Mouse (Mus musculus): ENCODE data around the gene Prr7. TPM values are rescaled to one million over a fixed set of nuclear protein-coding genes. Genes with fewer than 3 reads are reported as not detected.

The Prr7 gene
- total RNA-seq, 2 experiments from 2014 or later, result 2.1 to 2.5 TPM

- DNase-seq, result no peak
Measured at GRCm38 (mm10) chr13:55448131-55448530, 15.9 kb upstream of the Prr7 start.

- DNase-seq, result no peak
Measured at GRCm38 (mm10) chr13:55449205-55449604, 14.9 kb upstream of the Prr7 start.

DNA sequence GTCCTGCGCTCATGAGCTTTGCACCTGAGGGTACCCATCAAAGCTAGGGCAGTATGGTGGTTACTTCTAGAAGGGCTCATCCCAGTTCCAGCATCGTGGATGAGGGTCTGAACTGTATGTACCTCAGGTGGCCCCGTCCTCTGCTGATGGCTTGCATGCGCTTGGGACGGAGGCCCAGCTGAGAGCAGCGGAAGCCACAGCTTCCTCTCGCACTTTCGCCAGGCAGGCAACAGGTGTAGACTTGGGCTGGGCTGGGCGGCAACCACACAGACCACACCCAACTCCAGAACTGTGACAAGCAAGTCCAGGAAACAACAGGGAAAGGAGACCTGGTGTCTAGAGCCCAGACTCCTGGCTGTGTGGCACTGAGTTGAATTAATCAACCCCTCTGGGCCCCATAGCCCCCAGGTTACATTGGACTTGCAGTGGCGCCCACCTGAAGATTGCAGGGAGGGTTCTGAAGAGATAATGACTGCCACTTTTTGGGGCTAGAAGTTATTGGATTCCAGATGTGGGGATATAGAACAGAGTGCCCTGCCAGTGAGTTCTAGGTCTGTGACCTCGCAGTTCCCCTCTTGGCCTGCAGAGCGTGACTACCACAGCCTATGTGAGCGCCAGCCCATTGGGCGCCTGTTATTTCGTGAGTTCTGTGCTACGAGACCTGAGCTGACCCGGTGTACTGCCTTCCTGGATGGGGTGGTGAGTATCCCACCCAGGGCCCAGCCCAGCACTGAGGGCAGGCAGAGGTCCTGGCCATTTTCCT lies 14.2 kb upstream of the Prr7 start:
- DNase-seq, result no peak

- peak; percentile 87 for DNase-seq
Measured at GRCm38 (mm10) chr13:55450511-55450980, 13.5 kb upstream of the Prr7 start.

DNA sequence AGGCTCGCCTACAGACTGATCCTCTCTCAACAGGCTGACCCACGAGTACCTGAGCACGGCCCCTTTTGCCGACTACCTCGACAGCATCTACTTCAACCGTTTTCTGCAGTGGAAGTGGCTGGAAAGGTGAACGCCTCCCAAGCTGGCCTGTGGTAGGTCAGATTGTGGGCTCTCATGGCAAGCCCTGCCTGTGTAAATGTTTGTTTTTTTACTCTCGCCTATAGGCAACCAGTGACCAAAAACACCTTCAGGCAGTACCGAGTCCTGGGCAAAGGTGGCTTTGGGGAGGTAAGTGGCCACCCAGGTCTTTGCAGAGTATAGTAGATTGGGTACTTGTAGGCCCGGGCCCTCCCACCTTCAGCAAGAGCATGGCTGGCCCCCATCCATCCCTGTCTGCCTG lies 12.8 kb upstream of the Prr7 start:
- no peak for DNase-seq

- no peak for DNase-seq
Measured at GRCm38 (mm10) chr13:55451785-55452549, 12.1 kb upstream of the Prr7 start.

- no peak for DNase-seq
Measured at GRCm38 (mm10) chr13:55462965-55463364, 1.1 kb upstream of the Prr7 start.

DNA sequence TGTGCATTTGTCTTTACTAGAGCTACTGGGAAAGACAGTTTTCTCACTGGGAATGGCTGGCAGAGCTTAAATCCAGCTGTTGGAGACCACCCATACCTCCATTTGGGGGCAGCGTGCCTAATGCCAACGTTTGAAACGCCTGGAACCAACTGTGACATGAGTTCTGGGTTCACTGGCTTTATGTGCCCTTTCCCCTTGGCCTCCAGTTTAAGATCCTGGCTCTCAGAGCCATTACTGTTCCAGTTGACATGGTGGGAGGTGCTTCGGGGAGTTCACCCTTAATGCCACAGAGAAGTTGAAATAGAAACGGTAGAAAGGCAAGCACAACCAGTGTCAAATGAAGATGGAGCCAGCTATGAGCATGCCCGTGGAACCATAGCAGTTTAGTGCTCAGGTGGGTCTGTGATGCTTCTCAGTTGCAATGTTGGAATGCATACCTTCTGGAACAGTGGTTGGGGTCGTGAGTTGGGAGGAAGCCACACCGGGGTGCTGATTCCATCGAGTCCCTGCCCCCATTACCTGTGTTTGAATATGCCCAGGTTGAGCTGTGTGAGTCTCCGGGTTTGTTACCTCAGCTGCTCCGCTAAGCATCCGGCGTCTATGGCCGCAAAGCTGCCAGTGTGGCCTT lies 554 bp upstream of the Prr7 start:
- no peak for DNase-seq

GRCm38 (mm10) chr13:55465184-55465583 lies 1.1 kb downstream of the Prr7 start:
- DNase-seq, result no peak

DNA sequence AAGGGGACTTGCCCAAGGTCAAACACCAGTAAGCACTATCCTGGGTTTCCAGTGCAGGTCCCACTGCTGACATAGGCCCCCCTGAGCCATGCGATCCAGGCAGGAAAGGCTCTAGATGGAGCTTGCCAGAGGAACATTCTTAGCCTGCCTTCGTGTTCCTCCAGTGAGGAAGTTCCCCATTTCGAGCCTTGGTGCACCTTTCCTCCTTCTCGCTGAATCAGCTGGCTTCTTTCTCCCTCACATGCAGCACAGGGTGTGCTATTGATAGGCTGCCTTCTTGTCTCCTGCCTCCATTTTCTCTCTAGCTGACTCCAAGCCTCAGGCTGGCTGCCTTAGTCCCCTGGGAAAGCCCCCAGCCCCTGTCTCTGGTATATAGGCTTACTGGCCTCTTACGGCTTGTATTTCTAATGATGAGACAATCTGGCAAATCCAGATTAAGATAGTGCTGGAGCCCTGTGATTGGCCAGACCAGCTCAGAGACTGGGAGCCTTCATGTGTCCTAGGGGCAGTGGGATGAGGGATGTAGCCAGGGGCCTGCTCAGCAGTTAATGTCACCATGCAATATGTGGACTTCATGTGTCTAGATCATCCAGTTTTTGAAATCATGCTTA lies 1.9 kb downstream of the Prr7 start:
- no peak for DNase-seq

- peak; percentile 63 for DNase-seq
Measured at GRCm38 (mm10) chr13:55468851-55469560, 4.9 kb downstream of the Prr7 start.

GRCm38 (mm10) chr13:55470372-55470771 lies 6.3 kb downstream of the Prr7 start:
- DNase-seq, result no peak

DNA sequence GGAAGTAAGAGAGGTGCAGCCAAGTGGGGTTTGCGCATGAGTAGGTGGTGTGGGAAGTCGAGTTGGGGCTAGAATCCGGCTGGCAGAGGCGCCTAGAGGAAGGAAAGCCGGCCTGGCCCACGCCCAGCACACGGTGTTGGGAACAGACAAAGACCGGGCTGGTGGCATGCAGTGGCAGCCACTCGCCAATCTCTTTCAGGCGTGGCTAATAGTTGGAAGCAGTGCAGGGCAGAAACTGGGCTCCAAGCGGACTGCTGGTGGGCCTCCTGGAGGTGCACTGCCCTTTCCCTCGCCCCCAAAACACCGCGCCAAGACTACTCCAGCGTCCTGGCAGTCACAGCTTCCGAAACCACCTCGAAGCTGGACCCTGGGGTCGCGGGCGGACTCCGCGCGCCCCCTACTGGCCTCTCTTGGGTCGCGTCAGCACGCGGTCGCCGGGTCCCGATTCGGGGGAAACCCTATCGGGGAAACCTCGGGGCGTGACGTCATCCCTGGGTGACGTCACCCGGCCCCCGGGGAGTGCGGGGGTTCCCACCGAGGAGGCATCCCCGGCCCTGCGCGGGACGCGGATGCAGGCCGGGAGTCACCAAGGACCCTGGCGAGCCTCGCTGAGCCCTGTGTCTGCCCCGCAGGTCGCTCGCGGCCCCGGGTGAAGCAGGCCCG lies 7.2 kb downstream of the Prr7 start:
- peak; percentile 89 for DNase-seq

DNA sequence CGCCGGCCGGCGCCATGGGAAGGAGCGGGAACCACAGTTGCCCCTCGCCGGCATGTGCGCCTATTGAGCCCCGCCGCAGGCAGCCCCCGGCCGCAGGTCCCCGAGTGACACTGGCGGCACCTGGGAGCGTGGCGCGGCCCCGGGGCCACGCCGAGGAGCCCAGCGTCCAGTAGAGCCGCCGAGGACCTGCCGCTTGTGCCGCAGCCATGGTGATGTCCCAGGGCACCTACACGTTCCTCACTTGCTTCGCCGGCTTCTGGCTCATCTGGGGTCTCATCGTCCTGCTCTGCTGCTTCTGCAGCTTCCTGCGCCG lies 7.7 kb downstream of the Prr7 start:
- no peak for DNase-seq

DNA sequence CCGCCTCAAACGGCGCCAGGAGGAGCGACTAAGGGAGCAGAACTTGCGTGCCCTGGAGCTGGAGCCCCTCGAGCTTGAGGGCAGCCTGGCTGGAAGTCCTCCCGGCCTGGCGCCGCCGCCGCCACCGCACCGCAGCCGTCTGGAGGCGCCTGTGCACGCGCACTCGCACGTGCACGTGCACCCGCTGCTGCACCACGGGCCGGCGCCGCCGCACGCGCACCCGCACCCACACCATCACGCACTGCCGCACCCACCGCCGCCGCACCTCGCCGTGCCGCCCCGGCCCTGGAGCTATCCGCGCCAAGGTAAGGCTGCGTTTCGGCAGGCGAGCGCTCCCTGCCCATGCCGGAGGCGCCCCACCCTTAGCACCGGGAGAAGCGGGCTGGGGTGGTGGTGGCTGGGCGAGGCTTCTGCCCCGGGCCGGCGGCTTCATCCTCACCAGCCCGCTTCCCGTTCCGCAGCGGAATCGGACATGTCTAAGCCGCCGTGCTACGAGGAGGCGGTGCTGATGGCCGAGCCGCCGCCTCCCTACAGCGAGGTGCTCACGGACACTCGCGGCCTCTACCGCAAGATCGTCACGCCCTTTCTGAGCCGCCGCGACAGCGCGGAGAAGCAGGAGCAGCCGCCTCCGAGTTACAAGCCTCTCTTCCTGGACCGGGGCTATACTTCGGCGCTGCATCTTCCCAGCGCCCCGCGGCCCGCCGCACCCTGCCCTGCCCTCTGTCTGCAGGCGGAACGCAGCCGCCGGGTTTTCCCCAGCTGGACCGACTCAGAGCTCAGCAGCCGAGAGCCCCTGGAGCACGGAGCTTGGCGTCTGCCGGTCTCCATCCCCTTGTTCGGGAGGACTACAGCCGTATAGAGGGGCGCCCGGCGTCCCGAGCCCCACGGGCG lies 8.3 kb downstream of the Prr7 start:
- peak; percentile 62 for DNase-seq

DNA sequence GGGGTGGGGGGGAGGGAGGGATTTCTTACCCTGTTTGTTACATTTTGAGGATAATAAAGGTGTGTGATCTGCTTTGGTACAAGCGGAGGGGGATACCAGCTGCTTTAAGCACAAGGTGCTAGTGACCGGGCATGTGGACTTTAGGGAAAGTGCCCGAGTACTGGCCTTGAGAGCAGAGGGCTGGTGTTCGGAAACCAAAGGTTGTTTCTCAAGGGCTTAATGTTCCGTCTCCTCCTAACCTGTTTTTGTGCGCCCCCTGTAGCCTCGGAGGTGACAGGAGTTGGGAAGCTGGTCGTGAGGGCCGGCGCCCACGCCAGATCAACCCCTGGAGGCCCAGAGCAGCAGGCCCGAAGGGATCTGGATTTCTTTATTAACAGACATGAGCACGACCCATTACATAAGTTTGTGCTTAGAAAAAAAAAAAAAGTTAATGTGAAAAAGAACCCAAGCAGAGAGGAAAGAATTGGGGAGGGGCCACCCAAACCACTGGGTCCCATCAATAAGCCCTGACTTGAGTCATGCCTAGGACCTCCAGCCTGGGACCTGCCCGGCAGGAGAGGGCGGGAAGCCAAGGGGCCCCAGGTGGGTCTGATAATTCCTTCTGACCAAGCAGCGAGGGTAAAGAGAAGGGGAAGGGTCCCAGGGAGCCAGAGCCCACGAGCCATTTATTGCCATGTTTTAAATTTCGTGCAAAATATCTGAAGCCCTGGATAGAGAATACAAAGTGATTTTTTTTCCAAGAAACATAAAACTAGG lies 9.2 kb downstream of the Prr7 start:
- DNase-seq, result no peak

DNA sequence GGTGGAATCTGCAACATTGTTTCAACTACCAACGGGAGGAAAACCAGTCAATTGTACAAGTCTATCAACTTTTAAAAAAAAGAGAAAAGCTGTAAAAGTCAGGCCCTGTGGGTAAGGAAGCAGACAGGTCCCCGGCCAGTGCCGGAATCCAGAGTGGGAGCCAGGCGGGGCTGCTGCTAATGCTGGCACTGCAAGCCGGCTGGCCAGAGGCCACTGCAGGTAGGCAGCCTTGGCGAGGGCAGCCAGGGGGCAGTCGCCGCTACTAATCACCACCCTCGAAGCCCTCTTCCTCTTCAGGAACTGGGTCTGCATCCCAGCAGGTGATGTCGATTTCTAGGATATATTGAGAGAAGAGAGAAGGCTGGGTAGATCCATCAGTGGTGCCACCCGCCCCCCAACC lies 9.9 kb downstream of the Prr7 start:
- no peak for DNase-seq

DNA sequence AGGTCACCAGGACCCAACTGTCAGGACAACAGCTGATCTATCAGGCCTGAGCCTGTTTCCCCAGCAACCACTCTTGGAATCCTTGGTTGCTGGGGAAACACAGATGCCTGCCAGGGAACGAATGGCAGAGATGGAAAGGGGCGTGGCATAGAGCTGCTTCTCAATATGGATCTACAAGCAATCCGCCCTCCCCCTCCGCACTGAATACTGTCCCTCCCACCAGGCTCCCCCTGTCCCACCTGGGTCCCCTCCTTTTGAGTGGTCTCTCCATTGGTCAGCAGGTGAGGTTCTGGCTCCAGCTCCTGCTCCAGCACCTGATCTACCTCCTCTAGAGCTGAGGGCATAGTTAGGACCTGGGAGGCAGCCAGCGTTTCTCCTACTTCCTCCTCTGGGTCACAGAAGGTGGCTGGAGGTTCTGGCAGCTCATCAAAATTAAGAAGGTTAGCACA lies 10.6 kb downstream of the Prr7 start:
- DNase-seq, result no peak

DNA sequence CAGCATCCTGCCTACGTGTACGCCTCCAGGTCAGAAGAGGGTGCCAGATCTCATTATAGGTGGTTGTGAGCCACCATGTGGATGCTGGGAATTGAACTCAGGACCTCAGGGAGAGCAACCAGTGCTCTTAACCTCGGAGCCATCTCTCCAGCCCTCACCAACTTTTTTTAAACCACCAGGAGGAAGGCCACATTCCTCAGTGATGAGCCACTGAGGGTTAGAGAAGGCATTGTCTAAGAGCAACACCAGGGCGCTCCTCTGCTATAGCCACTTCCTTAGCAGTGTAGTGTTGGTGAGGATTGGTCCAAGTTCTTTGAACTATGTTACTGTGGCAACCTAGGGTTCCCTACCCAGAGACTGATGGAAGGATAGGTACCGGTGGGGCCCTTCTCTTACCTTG lies 11.7 kb downstream of the Prr7 start:
- no peak for DNase-seq

- DNase-seq, result no peak
Measured at GRCm38 (mm10) chr13:55476256-55476655, 12.2 kb downstream of the Prr7 start.

Data from gastrocnemius, postnatal 10 days (tissue).